Mouse (Mus musculus) retina, adult 2 months (tissue): ENCODE measurements at regions not wholly inside any gene's neighbourhood (a gene's known extent, or its start where the extent isn't known, plus 50 kb on each side); places are given as distances from the start of the nearest gene placed in this dataset.

Source experiments
- DNase-seq: peaks from one replicate; pipeline ENCODE4 v3.0.0-alpha.2; 2012; ENCODE audit warnings: low read depth, low spot score

DNA sequence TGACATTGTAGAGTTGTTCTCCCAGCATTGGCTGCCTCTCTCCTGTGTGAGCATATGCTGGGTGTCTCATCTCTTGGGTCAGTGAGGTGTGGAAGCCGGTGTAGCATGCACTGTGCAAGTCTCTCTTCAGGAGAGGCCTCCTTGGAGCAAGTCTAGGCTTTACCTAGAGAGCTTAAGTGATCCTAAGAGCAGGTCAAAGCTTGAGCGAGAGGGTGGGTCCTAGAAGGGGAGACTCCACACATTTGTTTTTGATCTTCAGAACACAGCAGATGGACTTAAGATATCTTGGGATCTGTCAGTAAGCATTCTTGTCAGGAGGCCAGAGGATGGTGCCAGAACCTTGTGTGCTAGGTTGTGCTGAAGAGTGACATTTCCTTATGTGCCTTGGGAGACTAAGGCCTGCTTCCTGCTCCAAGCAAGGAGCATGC lies 136.4 kb downstream of the Tmx1 start:
- no peak for DNase-seq

DNA sequence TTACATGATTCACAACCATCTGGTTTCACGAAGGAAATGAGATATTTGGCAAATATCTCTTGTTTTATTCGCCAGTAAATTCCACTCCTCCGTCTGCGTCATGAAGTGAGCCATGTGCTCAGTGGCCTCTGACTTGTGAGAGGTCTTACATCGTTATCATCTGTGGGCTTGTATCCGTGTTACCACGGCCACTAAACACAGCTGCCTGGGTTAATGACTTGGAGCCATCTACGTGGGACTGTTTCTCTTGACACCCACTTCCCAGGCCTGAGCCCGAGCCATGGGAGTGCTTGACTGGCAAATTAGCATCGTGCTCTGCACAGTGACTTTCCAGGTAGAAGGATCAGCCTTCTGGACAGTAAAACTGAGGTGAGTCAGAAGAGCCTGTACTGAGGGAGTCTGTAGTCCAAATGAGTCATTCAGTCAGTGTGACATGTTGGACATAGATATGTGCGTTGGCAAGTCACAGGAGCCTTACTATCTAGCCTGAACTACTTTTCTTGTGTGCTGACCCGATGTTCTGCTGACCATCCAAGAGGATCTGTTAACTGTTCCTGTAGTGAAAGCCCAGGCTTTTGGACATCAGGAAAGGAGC lies 137.7 kb downstream of the Tmx1 start:
- no peak for DNase-seq

DNA sequence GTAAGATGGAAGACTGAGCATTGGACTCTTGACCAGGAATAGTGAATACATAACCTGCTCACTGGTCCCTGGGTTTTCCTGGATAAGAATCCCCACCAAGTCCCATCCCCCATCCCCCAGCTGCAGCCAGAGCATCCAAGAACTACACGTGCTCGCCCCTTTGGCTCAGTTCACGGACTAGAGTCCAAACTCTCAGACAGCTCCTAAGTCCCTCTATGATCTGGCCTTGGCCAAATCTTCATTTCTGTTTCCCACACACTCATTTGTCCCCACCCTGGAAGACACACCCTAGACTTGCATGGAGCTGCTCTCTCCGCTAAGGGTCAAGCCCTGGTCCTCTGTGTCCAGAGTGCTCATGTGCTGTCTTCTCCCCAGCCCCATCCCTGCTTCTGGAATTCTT lies 139.9 kb downstream of the Tmx1 start:
- DNase-seq = no peak

DNA sequence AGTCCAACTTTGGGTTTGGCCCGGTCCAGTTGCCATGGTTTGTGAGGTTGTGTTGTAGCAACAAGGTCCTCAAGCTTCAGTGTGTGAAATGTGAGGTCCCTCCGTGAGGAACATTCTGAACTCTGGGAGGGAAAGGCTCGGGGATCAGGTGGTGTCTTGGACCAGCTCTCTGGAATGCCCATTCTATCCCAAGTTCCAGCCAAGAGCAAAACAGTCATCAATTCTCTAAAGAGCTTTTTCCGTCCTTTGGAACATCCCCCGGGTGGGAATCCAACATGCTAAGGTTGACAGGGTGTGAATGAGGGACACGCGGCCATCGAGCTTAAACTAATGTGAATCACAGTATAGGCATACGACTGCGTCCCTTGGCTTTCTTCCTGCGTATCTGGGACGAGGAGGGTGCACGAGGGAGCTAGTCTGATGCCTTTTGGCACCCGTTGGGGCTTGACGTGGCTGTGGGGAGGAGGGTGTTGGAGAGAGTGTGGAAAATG lies 145.4 kb downstream of the Tmx1 start:
- no peak for DNase-seq

DNA sequence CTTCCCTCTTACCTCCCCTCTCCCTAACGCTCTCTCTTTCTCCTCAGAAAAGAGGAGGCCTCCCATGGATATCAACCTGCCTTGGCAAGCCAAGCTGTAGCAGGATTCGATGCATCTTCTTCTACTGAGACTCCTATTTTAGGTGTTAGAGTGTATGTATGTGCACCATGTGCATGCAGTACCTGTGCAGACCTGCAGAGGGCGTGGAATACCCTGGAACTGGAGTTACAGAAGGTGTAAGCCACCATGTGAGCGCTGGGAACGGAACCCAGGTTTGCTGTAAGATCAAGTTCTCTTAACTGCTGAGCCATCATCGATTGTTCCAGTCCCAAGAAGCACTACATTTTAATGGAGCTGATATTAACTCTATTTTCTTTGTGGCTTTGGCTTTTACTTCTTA lies 146.8 kb downstream of the Tmx1 start:
- no peak for DNase-seq

DNA sequence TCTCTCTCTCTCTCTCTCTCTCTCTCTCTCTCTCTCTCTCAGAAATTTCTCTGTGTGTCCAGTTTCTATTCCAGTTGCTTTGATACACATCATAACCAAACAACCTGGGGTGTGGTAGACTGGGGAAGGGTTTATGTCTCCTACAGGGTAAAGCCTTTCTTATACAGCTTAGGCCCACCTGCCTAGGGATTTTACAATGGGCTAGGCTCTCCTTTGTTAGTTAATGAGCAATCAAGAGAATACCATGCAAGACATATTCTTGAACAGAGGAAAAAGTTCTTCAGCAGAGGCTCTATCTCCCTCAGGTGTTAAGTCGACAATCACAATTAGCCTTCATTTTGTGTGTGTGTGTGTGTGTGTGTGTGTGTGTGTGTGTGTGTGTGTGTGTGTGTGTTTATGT lies 151.0 kb downstream of the Tmx1 start:
- DNase-seq = no peak

DNA sequence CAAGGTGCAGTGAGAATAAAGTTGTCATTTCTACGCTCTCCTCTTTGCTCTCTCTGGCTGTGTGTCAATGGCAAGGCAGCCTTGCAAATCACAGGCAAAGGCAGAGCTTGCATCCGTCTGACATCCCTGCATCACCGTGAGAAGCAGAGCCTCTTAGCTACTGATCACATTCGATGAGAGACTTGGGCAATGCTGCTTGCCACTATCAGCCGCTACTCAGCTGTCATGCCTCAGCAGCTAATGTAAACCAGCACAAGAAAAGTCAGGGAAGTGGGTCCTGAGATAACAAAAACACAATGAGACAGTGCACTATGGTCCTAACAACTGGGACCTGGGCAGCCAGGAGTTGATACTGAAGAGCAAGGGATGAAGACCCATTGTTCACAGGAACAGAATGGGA lies 155.8 kb downstream of the Tmx1 start:
- no peak for DNase-seq

DNA sequence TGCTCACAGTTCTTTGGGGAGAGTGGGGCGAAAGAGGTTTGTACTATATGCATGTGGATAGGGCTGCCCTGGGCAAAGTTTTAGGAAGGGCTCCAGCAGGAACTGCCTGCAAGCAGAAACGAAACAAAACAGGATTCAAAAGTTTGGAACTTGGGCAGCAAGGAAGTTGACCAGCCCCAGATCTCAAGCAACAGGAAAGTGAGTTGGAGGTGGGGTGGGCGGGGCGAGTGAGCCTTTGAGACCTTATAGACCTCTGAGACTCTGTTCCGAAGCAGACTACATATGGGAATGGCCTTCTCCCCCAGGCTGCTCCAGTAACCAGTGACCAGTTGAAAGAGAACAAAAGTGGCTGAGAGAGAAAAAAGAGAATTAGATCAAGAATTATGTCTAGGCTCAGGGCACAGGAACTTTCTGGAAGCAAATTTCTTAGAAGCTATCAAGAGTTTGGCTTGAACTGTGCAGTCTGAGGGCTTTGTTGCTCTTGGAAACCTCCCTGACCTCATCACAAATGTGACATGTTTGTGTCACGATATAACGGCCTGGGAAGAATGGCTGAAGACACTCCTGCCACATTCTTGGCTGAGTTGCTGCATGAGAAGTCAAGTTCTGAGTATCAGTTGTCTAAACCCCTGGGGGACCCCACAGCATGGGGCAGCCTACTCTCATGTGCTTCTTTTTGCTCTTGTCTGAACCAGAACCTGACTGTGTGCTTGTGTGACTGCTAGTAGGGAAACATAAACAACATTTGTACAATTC lies 156.4 kb downstream of the Tmx1 start:
- DNase-seq = no peak

DNA sequence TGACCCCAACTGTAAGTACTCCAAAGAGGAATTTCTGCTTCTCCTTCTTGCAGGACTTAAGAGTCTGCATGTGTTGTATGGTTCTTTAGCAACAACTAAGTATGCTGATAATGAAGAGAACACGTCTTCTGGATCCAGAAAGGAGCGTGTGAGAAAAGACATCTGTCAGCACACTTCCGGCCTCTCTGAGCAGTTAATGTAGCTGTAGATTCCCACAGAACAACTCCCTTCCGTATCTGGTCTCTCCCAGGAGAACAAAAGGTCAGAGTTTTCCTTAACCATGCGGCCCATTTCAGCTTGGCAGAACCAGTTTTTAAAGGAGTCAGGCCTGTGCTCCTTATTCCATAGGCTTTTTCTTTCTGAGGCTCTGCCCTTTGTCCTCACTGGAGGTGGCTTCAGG lies 159.0 kb downstream of the Tmx1 start:
- no peak for DNase-seq

DNA sequence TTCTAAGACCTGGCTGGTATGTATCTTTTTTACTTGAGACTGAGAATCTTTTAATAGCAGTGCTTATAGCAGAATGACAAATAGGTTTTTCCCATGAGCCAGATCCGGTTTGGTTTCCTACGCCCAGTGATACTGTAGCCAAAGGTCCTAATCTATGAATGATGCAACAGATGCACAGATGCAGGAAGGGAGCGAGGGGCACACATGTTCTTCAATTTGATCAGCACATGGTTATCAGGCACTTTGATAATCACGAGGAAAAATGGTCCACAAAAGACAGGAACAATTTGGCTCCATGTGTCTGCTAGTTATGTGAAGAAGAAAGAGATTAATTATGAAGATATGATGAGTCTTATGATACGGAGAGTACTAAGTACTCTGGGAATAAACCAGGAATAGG lies 160.3 kb downstream of the Tmx1 start:
- DNase-seq = no peak

DNA sequence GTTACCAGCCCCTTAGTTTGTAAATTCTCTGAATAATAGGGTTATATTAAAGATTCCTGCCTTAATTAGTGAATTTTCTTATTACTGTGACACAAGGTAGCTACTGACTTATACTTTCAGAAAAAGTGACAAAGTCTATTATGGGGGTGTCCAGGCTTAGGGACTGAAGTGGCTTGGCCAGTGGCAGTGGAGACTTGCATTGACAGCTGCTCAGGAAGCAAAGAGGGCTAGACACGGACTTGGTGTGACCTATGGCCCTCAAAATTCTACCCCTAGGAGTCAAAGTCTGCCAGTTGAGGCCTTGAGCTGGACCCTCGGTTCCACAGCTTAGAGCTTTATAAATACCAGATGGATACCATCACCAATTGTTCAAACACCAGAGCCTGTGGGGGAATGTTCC lies 161.2 kb downstream of the Tmx1 start:
- DNase-seq = no peak

DNA sequence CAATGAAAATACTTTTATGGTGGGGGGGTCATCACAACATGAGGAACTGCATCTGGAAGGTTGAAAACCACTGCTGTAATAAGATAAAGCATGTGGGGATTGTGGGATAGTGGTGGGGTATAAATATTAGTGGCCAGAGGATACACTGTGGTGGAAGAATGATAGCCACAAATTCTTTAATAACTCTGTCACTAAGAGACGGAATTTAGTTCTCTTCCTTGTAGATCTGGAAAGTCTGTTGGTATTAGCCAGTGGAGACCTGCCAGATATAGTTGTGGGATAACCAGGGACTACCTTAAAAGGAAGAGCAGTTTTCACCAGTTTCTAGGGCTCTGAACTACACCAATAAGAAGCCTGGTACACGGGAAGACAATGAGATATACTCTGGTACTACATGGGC lies 161.8 kb downstream of the Tmx1 start:
- no peak for DNase-seq

DNA sequence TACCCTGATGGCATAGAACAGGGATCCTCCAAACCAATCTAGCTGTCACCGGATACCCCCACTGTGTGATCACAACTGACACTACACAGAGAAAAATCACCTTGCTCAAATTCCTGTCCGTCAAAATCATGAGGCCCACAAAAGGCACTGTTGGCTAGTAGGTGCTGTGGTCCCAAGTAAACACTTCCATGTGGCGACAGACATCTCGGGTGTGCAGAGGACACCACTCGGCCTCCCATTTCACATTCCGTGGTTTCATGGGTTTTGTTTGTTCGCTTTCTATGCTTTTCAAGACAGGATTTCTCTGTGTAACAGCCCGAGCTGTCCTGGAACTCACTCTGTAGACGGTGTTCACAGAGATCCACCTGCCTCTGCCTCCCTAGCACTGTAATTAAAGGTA lies 162.2 kb downstream of the Tmx1 start:
- DNase-seq = no peak

DNA sequence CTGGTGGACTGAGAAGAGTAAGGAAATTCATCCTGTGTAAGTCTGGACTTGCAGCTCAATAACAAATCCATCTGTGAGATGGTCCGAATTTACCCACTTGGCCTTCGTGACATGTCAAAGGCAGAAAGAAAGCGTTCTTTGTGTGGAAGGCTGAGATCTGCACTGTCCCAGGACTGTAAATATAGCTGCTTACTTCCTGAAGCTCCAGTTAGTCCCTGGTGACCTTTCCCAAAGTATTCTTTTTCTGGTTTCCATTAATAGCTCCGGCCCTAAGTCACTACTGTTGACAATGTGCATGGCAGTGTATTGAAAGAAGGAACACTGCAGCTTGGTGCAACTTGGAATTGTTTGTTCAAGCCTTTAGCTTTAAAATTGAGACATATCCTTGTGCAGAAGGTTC lies 163.2 kb downstream of the Tmx1 start:
- DNase-seq = no peak

DNA sequence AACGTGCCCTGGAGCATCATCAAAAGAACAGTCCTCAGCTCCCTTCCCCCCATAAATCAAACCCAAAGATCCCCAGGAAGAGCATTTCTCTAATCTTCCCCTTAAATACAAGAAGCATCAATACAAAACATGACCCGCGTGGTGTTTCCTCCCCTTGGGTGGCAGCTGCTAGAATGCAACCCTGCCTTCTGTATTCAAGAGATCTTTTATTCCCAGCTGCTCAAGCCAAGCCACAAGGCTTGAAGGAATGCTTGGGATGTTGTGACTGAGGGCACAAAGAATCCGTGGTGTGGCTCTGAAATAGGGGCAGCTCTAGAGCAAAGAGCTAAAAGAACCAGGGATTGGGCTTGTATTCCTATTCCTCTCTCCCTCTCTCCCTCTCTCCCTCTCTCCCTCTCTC lies 163.6 kb downstream of the Tmx1 start:
- no peak for DNase-seq

DNA sequence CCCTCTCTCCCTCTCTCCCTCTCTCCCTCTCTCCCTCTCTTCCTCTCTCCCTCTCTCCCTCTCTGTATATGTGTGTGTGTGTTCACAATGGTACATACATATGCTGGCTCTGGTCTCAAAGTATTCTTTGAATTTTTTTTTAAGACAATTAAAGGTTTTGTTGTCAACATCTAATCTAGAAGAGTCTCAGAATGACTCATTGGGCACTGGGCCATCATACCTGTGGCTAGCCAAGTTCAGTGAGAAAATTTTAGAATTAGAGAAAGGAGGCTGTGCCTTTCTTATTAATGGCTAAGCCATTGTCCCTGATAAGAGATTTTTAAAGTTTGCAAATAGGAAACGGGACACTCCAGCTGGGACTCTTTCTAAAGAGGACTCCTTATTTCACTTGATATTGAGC lies 164.1 kb downstream of the Tmx1 start:
- no peak for DNase-seq

DNA sequence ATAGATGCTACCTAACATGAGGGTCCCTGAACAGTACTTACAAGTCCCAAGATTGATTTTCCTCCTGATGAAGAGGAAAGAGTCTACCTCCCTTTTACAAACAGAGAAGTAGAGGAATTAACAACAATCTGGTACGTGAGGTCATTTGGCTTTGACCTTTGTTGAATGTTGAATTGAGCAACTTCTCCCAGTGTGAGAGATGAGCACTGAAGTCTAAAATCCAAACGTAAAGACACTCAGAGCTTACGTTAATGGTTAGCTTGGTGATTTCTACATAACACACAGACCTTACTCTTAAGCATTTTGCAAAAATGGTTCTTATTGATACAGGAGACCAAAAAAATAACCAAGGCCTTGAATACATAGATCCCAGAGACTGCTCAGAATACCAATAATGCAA lies 165.1 kb downstream of the Tmx1 start:
- no peak for DNase-seq

DNA sequence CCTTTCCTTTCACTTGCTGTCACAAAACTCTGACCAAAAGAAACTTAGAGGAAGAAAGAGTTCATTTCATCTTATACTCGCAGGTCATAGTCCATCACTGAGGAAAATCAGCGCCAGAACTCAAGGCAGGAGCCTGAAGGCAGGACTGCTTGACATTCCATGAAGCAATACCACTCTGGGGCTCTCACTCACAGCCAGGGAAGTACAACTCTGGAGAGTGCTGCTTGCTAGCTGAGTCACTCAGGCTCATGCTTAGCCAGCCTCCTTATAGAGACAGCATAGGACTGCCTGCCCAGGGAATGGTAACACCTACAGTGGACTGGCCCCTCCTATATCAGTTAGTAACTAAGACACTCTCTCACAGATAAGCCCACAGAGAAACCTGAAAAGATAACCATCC lies 166.5 kb downstream of the Tmx1 start:
- no peak for DNase-seq

DNA sequence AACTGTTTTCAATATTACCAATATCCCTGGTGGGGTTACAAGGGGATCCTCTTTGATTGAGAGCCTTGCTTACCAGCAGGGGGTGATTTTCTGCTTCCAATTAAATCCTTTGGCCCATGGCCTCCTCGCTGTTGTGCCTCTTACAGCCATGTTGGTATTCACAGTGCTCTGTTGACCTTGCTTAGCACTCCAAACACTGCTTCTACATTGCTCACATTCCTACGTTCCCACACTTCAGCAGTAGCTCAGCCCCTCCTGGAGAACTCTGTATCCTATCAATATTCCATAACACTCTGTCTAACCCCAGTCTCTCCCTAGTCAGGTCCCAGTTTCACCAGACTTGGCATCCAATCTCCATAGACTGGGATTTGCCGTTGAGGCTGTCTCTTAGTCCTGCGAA lies 169.1 kb downstream of the Tmx1 start:
- no peak for DNase-seq

DNA sequence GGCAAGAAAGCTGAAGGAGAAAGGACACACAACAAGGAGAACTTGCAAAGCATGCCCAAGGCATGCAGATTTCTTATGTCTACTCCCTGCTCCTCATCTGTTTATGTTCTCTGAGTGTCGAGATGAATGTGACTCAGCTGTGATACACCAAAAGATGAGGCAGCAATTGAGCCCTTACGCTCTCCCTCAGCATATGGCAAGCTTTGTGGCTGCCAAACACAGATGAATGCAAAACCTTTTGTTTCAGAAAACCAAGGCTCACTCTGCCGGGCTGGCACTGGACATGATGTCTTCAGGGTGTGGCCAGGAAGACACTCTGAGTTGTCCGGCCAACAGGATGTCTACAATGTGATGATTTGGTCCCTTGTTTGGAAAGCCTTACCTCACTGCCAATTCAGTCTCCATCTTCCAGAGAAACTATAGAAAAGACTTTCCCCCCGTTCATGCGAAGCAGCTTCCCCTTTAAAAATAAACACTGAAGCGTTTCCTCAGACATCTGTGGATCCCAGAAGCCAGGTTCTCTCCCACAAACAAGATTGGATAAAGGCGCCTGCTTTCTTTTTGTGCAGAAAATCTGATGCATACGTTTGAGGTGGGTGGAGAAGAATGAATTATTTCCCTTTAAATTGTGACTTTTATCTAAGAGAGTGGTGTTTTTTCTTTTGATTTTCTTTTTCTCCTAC lies 171.5 kb downstream of the Tmx1 start:
- no peak for DNase-seq

DNA sequence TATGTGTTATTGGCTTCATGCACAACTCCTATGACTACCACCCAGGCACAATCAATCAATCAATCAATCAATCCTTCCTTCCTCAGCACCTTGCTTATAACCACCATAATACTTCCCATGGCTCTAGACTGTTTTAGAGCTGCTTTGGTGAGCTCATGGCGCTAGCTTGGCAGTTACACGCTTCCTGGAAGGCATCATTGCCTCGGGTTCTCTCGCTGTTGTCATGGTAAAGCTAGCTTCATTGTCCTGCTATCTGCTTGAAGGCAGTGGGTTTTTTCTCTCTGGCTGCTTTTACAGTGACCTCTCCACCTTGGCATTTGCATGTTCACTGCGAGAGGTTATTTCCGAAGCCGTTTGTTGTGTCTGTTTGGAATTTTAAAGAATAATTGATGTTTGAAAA lies 174.7 kb downstream of the Tmx1 start:
- no peak for DNase-seq

DNA sequence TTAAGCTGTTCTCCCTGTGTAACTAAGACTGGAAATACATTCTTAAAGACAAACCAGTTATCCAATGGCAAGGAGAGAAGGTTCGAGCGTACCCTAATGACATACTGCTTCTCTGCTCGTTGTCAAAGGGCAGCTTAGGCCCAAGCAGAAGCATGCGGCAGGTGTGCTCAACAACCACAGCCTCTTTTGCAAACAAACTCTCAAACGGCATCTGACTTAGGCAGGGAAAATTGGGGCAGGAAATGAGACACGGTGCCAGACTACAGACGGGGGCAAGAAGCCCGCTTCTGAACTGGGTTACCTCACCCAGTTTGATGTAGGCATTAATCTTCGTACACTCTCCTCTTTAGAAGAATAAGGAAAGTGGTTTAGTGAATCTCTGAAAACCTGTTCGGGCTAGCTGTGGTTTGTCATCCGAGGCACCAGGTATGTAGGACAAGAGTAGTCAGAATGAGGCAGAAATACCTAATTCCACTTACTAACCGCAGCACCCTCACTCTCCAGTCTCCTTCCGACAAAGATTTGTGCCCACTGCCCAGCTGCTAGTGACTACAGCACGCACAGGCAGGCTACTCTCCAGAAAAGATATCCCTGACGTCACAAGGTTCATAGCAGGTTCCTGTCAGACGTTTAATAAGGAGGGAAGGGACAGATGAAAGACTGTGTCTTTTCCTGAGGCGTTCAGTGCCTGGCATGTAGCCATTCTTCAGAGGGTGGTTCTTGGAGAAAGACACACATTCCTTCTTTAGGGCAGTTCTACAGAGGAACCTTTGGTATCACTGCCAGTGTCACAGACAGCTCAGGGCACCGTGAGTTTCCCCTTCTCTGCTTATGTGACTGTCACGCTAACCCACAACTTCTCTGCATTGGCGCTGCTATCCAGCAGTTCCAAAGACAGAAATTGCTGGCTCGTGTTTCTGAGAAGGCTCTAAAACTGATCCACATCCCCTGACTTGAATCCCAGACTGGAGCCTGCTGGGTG lies 175.8 kb downstream of the Tmx1 start:
- no peak for DNase-seq
